Mouse (Mus musculus) gastrocnemius, postnatal 4 days (tissue): Measurements from ENCODE around the gene Nrxn3. TPM values are rescaled to one million over a fixed set of nuclear protein-coding genes. Genes with fewer than 3 reads are reported as not detected.

ENCODE experiments used
- DNase-seq, 2 experiments: peaks; one replicate each; pipeline ENCODE4 v3.0.0; 2021 to 2022; ENCODE audit warnings: low spot score in 2 of 2, mixed read lengths in 2 of 2
- total RNA-seq, 2 experiments: library from RNA; stranded (reverse); gene quantifications; 2 replicates each; pipeline ENCODE4 v1.2.3; 2021

Nrxn3 gene
- total RNA-seq, 2 experiments from 2014 or later: 2.5 to 3.1 TPM

GRCm38 (mm10) chr12:90041038-90041437, 1318.4 kb downstream of the Nrxn3 start:
- DNase-seq: no peak

GRCm38 (mm10) chr12:90056256-90056655, 1333.6 kb downstream of the Nrxn3 start:
- DNase-seq: no peak

- no peak for DNase-seq
These were observed 1337.1 kb downstream of the Nrxn3 start for GRCm38 (mm10) chr12:90059786-90060185.

DNA sequence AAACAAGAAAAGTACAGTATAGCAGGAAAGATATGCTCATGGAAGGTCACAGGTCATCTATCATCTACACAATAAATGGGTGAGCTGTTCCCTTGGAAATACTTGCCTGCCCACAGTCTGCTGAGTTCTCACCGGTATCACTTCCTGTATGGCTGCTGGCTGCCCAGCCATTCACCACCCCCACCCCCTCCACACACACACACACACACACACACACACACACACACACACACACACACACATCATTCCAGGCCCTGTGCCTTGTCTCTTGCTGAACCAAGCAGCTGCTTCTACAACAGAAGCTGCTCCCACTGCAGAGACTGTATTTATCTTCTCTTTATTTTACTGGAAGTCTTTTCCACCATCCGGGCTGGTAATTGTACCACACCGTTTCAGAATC, 1338.6 kb downstream of the Nrxn3 start:
- DNase-seq: no peak

DNA sequence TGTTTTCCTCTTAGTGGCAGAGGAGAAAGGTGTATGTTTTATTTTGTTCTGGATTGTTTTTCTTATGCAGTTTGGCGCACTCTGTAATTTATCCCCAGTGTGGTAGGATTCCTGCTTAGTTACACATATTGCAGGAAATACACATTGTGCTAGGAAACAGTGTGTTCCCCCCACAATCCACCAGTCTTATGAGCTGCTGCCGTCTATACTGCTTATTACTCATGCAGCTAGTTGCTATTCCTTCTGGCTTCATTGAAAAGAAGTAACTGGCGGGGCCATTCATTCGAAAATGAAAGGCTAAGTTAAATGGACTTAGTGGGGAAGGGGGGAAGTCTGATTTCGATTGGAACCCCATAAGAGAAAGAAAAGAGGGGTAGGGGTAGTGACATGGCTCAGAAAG, 1339.5 kb downstream of the Nrxn3 start:
- no peak for DNase-seq

DNA sequence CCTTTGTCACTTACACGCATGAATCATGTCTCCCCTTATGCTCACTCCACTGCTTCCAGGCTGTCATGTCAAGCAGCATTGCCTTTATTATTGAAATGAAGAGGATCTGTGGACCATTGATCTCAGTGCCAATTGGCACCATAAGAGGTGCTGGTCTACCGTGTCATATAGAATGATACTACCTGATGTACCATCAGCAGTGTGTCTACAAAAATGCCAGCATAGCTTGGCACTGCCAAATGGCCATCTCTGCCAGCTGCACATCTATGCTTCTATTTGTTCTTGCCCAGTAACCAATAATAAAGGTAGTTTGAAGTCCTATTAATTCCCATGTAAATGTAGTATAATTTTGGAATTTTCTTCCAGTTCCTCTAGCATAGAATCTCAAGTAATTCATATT, 1340.8 kb downstream of the Nrxn3 start:
- no peak for DNase-seq

- DNase-seq: no peak
These were observed 1363.2 kb downstream of the Nrxn3 start for GRCm38 (mm10) chr12:90085862-90086261.

GRCm38 (mm10) chr12:90095754-90096153, 1373.1 kb downstream of the Nrxn3 start:
- DNase-seq: no peak

GRCm38 (mm10) chr12:90113351-90113791, 1390.7 kb downstream of the Nrxn3 start:
- no peak for DNase-seq

- no peak for DNase-seq
These were observed 1409.5 kb downstream of the Nrxn3 start for GRCm38 (mm10) chr12:90131927-90132869.

DNA sequence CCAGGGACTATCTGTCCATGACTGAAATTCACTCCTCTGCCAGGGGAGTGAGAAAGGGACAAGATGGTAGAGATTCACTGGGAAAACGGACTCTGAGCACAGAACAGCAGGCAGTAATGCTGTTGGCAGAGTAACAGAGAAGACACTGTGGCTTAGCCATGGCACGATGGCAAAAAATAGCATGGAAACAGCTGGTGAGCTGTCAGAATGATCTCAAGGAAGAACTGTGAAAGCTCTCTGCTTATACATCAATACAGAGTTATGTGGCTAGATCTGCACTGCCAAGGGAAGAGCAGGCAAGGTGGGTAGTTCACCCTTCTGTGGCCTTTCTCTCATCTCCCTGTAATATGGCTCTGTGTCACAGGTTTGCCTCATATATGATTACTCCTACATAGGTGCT, 1419.3 kb downstream of the Nrxn3 start:
- DNase-seq: no peak

GRCm38 (mm10) chr12:90144247-90144646, 1421.6 kb downstream of the Nrxn3 start:
- no peak for DNase-seq

DNA sequence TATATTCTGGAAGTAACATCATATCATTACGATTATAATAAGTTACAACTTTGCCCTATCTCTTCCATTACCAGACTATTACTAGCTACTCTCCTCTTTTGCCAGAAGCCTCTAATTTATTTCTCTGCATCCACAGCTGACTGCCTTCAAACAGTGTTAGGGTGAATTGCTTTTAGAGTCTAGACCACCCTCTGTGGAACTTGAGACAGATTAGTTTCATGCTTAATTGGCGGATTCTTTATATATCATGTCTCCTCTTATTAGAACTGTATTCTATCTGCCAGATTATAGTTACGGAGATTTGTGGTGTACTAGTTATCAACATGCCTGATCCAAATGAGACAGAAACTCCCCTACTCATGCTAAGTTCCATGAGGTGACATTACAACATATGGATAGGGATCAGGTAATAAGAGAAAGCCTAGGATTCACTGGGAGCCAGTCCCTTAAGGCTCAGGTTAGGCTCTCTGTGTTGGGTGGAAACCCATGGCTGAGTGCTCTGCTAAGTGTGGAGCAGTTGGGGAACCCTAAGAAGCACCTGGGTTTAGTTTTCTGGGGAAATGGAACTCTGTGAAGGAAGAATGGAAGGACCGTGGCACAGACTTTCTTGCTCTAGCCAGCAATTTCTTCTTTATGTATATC, 1435.6 kb downstream of the Nrxn3 start:
- no peak for DNase-seq

DNA sequence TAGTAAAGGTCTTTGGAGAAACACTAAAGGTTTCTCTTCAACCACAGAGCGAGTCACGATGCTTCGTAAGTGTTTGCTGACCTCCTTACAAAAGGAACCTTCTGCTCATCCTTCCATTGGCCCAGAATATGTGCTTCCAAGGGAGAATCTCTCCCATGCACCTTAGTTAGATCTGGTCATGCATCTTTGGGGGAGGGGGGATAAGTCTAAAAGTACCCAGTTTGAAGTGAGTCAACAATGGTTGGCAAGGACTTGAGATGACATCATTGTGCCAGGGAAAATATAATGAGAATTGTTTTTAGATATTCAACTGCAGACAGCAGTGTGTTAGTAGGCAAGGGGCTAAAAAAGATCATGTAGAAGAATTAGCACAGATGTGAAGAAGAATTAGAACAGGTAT, 1437.2 kb downstream of the Nrxn3 start:
- no peak for DNase-seq

DNA sequence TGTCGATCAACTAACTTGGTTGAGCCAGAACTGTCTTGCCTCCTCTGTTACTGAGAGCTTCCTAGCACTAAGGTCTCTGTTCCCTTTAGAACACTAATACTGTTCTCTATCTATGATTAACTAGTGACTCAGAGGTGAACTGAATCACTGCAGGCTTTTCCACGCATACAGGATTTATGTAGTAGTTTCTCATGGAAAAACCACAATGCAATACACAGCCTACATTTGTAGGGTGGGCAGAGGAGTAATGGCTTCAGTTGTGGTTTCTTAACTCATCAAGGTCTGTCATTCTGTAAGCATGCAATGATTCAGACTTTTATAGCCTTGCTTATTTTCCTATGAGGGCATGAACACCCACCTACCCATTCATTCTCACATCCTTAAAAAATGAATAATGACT, 1443.4 kb downstream of the Nrxn3 start:
- no peak for DNase-seq

- DNase-seq: no peak
These were observed 1458.9 kb downstream of the Nrxn3 start for GRCm38 (mm10) chr12:90181566-90181965.

DNA sequence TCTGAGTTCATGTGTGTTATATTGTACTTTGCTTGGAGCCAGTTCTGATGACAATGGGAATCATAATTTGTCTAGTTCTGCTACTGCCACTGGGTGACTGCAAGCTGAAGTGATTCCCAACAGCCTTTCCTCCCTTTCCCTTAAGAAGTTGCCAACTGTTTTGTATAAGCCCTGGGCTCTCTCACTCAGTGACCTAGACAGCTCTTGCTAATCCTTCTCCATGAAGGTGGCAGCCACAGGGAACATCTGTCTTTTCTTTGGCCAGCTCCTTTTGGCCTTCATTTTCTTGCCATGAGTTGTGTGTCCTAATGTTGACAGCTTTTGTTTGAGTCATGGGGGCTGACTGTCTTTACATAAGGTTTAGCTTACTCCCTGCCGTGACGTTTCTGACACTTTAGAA, 1460.3 kb downstream of the Nrxn3 start:
- no peak for DNase-seq

DNA sequence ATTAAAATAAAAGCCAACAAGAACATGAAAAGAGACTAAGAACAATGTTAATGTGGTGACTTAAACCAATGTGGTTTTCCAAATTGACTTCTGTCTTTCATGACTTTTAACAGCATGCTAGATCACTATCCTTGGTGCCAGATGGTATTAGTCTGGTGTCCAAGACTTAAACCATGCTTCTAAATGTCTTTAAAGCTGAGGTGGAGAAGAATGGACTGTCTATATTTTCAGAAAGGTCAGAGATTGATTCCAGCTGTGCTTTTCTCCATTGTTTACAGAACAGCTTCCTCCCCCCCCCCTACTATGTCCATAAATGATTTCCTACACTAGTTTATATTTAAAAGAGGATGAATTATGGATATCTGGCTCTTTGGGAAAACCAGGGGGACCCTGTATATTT, 1473.5 kb downstream of the Nrxn3 start:
- no peak for DNase-seq

DNA sequence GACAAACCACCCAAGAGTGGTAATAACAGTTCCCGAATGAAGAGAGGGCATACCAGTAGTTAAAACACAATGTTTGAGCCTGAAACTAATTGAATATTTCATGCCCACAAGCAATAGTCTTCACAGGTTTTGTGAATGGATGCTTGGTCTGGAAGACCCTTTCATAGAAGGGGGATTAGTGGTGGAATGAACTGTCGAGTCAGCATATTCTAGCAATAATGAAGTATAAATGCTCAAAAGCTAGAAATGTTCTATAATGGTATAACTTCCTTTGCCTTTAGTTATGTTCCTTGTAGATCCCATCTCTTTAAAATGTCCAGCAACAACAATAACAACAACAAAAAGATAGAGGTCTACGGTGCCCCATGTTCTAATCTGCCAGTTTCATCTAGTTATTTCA, 1475.3 kb downstream of the Nrxn3 start:
- DNase-seq: no peak

DNA sequence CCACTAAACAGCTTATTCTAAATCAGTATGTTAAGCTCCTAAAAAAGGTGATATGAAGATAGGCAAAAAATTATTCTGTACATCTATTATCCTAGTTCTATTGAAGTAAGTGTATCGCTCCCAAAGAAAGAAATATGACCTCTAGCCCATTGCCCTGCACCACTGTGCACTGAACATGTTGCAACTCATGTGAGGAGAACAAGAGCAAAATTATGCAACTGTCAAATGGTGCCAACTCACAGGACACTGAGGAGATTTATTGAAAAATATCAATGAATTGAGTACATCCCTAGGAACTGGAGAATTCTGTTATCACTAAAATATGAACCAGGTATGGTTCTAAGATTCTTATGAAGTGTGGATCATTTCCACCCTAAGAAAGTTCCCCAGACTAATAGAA, 1479.8 kb downstream of the Nrxn3 start:
- DNase-seq: no peak

DNA sequence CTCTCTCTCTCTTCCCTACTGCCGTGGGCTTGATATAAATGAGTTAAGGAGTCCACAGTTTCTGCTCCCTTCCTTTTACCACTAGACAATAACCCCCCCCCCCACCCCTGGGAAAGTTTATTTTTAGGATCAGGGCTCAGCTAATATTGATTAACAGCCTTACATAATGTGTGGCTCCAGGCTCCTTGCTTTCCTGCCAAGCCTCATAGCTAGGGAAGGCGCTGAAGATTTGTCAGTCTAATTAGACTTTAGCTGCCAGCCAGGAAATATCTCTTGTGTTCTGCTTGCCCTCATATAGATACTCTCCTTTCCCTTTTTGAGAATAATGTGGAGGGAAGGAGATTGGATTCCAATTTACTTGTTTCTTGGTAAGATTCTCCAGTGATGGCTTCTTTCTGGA, 1488.7 kb downstream of the Nrxn3 start:
- DNase-seq: no peak

DNA sequence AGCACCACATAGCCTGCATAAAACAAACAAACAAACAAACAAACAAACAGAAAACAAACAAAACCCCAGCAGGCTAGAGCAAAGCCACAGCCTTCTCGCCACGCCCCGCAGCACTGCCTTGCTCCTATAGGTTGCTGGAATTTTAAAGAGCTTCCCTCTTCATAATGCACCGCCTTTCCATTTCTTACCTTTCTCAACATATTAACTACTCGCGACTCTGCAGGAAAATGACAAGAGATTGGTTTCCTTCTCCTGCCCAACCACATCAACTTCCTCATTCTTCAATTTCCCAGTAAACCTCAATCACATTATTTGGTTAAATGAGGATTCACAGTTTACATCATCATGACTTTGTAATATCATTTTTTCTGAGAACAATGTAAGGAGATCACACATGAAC, 1494.4 kb downstream of the Nrxn3 start:
- DNase-seq: no peak

- DNase-seq: no peak
These were observed 1506.4 kb downstream of the Nrxn3 start for GRCm38 (mm10) chr12:90229062-90229461.
